Mouse (Mus musculus) spleen, embryonic (tissue): ENCODE measurements around the gene Enah.

ENCODE experiments used
- CTCF ChIA-PET: fragments of 350-600 bp; sonication (Branson Sonifier 250); formaldehyde crosslinking; loops from one replicate; lab custom pipeline; 2022; lab: Charles Lee

Gene Enah

DNA sequence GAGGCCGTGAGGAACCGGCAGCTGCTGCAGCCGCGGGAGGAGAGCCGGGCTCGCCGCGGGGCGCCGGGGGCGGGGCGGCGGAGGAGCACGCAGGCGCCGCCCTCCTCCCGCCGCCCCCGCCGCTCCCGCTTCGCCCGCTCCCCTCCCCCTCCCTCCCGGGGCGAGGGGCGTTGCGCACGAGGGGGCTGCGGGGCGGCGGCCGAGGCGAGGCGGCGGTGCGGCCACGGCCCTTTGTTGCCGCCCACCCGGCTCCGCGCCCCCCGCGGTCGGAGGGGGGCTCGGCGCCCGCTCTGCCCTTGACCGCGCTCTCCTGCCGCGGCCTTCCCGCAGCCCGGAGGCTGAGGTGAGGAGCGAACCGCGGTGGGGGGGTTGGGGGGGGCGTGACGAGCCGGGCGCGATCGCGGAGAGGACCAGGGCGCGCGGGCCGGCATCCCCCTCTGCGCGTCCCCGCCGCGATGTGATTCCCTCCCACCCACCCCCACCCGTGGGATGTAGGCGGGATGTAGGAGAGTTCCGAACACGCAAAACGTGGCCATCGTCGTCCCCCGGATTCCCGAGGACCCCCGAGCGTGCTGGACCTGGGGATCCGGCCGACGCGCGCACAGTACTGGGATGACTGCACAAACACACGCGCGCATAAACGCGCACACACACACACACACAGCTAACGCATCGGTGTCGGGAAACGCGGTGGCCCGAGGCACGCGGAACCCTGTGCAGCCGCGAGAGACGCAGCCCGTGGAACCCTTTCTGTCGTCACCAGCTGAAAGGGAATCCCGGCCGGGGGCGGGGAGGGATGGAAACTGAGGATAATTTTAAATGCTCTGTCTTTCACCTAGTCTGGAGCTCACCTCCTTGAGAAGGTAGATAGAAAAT is at the start of gene Enah:
Enah (minus strand) TSS at position 65 of the 876 bp plus-strand sequence.
- CTCF ChIA-PET, result no interaction called here

DNA sequence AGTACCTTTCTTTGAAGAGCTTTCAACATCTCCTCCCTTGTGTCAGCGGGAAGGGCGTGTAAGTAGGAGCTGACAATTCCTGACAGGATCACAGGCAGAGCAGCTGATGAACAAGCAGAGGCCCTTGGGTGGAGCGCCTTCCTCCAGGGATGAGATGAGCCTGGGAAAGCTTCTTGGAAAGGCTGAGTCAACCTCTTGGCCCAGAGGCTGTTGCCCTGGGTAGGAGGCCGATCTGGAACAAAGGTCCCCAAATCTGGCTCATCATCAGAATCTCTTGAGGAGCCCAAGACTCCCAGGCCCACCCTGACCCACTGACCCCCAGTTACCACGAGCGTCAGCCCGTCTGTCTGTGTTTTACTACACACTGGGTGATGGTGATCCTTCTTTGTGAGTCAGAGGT is 48.3 kb upstream of the Enah start:
- CTCF ChIA-PET, result no interaction called here

DNA sequence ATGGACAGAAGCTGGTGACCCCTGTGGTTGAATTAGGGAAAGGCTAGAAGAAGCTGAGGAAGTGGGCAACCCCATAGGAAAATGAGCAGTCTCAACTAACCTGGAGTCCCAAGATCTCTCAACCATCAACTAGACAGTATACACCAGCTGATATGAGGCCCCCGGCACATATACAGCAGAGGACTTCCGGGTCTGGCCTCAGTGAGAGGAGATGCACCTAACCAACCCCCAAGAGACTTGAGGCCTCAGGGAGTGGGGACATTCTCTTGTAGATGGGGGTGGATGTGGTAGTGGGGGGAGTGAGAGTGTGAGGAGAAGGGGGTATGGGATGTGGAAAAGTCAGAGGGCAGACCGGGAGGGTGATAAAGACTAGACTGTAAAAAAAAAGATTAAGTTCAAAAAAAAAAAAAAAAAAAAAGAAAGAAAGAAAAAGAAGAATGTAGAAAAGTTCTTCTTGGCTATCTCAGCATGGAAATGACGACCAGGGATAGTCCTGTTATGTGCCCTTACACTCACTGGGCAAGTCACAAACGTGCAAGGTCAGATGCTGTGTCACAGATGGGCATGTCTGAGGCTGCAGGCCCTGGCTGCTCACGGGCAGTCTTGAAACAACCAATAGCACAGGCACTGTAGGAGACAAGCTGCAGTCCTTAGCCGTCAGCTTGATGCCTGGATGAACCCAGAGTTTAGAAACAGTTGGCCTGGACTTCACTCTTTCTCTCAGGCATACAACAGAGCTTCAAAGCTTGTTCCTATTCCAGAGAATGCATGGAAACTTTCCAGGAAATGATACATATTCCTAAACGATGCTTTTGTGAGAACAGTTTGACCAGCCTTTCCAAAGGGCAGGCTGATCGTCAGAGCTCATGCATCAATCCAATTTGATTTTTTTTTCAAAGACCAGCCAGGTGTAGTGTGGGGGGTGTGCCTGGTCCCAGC is 47.0 kb upstream of the Enah start:
- CTCF ChIA-PET, result no interaction called here

DNA sequence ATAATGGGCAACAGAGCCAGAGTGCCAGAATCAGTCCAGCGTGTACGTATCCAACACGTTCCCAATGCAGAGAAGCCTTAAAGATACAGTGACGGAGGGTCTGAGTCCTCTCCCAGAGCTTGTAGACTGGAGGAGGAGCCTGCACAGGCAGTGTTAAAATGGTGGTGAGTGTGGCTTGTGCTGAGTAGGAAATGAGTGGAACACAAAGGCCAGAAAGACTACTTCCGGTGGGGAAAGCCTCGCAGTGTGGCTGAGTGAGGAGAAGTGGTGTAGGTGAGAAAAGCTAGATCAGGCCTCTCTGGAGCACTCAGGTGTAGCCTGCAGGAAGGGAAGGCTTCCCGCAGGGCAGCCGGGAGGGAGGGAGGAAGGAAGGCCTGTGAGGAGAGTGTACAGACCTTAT is 43.9 kb upstream of the Enah start:
- CTCF ChIA-PET, result no interaction called here

DNA sequence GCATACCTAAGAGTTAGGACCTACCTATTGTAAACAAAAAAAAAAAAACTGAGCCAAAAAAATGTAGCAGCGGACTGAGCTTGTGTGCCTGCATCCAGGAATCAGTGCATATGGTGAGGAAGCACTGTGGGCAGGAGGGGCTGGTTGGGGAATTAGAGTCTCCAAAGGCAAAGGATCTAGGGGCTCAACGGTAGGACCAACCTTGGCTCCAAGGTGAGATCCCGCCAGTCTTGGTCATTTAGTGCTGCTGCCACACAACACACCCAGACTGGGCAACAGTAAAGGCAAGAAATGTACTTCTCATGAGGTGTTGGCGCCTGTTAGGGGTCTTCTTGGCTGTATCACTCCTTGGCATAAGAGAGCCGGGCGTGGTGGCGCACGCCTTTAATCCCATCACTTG is 43.0 kb upstream of the Enah start:
- CTCF ChIA-PET, result no interaction called here

DNA sequence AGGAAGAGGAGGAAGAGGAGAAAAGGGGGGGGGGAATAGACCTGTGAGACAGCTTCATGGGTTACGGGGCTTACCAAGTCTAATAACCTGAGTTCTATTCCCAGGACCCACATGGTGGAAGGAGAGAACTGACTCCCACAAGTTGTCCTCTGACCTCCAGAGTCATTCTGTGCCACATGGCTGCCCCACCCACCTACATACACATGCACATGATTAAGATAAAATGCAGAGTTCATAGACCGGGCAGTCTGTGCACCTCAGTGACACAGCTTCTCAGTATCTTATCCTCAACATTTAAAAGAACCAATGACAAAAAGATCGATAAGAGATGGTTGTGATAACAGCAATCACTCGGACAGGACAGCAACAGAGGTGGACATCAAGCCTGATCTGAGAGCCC is 41.4 kb upstream of the Enah start:
- CTCF ChIA-PET, result no interaction called here

DNA sequence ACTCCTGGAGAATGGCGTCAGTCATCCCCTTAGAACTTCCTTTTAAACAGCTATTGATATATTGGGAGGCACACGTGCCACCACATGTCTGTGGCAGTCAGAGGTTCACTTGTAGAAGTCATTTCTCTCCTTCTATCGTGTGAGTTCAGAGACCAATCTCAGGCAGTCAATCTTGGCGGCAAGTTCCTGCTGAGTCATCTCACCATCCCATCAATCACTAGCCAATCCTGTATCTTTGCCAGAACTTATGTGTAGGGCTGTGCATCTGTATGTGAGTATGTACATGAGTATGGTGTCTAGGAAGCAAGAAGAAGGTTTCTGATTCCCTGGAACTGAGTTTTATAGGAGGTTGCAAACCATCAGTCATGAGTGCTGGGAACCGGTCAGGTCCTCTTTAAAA is 40.0 kb upstream of the Enah start:
- CTCF ChIA-PET, result no interaction called here

DNA sequence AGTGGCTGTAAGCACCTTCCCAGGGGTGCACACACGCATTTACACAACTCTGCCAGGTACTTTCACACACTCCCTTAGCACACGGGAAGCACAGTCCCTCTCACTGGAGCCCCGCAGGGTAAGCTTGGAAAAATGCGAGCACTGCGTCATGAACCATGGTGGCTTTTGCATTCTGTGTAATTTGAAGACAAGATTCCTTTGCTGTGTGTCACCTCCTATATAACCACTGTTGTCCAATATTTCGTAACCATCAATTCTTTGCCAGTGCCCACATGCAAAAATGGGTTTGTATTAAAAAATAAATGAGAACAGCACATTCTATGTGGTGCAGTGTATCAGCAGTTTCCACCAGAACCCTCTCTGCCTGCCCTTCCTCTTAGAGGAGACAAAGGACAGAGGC is 38.2 kb upstream of the Enah start:
- CTCF ChIA-PET, result no interaction called here

DNA sequence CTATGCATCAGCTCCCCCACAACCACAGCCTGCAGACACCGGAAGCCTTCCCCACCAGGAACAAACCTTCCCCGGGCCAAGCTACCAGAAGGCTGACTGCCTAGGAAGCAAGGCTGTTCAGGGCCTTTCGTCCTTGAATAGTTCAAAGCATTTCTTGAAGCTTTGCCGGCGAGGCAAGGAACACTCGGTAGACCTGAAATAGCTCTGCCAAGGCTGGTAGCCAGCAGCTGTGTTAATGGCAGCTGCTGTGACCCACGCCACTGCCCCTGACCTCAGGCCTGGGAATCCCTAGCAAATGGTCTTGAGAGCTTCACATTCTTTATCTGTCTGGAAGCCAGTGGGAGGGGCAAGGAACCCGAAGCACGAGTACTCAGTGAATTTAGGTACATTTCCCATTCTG is 35.3 kb upstream of the Enah start:
- CTCF ChIA-PET, result no interaction called here

DNA sequence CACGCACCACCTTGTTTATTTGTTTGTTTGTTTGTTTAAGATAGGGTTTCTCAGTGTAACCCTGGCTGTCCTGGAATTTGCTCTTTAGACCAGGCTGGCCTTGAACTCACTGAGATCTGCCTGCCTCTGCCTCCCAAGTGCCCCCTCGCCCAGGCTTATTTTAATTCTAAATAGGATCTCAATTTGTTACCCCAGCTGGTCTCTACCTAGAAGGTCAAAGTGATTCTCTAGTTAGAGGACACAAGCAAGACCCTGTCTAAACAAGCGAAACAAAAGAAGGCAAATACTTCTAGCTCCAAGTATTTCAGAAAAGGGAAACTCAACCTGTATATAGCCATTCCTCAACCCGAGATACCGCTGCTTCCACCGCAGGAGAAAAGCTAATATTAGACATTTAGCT is 34.9 kb upstream of the Enah start:
- CTCF ChIA-PET, result no interaction called here

DNA sequence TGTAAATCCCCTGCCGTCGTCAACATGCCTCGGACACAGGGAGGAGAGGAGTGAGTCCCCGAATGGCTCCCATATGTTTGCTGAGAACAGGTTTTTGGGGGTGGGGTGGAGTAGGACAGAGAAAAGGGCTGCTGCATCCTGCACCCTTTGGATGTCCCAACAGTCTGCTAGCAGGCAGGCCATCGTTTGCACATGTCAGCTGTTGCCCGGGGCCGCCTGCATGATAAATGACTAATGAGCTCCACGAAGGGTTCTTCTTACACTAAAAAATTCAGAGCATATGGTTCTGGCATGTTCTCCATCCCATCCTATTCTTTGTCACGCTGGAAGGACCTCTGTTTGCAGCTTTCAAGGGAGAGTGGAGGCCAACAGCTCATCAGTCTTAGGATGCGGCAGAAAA is 33.2 kb upstream of the Enah start:
- CTCF ChIA-PET, result no interaction called here

DNA sequence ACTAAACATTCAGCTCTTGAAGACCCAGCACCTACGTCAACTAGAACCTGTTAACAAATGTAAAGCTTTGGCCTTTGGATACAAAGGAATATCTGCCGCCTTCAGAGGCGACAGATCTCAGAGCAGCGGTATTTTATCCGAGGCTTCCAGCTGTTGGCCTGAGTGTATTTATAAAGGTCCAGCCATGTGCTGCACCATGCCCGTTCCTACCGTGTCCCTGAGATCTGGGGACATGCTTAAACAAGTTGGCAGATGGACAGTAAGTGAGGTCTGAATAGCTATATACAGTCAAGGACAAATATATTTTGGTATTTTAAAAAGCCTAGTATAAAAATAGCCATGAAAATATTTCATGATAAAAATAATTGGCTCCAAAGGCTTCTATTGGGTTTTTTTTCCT is 32.6 kb upstream of the Enah start:
- CTCF ChIA-PET, result no interaction called here

DNA sequence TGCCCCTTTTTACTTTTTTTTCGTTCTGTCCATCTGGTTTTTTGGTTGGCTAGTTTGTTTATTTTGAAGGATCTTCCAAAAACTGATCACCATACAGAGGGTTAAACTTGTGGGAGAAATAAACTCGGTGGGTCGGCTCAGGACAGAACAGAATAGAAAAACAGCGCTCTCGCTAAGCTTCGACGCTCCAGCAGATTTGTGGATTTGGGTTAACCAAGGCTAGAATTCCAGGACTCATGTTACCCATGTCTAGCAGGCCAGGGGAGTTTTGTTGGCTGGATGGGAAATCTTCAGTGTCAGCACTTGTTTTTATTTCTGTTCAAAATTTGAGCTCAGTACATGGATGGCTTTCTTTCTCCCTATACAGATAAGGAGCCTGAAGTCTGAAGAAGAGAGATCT is 30.0 kb upstream of the Enah start:
- CTCF ChIA-PET, result no interaction called here

DNA sequence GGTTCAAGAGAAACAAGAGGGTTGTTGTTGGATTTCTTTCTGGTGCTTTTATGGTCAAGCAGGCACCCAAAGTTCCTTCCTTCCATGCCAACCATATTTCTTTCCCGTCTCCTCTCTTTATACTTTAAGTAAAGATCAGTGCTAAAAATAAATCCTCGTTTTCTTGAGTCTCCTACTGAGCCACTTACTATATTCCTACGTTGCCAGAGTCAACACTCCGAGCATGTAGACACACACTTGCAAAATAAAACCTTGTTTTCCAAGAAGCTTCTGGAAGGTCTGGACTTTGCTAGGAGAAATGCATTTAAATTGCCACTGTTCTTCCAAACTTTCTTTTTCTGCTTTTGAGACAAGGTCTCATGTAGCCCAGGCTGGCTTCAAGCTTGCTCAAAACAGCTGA is 28.3 kb upstream of the Enah start:
- CTCF ChIA-PET, result no interaction called here

DNA sequence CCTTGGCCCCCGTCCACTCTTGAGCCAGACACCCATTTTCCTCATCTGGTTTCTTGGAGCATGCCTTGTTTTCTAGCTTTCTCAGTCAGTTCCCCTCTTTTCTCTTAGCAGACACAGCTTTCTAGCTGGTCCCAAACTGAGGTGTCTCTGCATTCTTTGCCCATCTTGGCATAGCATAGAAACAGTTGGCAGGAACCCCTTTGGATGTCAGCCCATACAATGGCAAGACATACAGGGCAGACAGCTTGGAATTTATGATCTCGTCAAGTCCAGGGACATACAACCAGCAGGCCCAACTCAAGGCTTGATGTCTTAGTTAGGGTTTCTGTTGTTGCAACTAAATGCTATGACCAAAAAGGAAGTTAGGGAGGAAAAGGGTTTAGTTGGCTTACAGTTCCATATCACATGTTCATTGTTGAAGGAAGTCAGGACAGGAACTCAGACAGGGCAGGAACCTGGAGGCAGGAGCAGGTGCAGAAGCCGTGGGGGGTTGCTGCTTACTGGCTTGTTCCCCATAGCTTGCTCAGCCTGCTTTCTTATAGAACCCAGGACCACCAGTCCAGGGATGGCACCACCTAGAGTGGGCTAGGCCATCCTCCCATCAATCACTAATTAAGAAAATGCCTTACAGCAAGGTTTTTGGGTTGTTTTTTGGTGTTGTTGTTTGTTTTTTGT is 27.4 kb upstream of the Enah start:
- CTCF ChIA-PET, result no interaction called here

DNA sequence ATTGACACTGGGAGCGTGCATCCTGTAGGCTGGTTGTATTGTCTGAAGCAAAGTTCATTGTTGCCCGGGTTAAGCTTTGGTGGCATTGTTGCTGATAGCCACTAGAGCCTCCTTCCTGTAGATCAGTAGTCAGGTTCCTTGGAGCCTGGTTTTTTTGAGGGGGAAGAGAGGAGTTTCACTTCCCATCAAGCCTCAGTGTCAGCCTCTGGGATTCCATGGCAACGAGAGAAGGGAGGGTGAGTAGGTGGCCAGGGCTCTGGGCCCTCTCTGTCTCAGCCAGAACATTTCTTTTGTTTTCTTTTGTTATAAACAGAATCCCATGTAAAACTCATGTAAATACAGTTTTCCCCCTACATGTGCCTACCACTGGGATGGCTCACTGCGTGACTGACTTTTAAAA is 25.4 kb upstream of the Enah start:
- CTCF ChIA-PET, result no interaction called here

DNA sequence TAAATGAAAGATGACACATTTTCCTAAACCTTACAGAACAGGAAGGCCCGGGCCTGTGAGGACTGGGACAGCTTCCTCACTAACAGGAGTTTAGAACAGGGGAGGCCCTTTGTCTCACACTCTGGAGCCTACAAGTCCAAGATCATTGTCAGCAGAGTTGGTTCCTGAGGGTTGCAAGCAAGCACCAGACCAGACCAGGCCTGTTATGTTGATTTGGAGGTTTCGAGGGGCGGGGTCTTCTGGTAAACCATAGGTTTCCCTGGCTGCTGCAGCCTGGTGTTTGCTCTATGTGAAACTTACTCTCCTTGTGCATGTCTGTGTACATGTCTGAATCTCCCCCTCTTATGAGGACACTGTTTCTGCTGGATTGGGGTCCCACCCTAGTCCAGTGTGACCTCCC is 20.7 kb upstream of the Enah start:
- CTCF ChIA-PET, result no interaction called here

DNA sequence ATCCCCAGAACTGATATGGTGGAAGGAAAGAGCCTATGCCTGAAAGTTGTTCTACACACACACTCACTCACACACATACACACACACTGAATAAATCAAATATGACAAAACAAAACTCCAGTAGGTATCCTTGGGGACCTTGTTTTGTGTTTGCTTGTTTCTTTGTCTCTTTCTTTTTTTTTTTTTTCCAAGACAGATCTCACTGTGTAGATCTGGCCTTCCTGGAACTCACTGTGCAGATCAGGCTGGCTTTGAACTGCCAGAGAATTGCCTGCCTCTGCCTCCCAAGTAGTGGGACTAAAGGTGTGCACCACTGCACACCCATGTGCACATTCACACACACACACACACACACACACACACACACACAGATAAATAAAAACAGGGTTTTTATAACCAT is 12.0 kb upstream of the Enah start:
- CTCF ChIA-PET, result no interaction called here

DNA sequence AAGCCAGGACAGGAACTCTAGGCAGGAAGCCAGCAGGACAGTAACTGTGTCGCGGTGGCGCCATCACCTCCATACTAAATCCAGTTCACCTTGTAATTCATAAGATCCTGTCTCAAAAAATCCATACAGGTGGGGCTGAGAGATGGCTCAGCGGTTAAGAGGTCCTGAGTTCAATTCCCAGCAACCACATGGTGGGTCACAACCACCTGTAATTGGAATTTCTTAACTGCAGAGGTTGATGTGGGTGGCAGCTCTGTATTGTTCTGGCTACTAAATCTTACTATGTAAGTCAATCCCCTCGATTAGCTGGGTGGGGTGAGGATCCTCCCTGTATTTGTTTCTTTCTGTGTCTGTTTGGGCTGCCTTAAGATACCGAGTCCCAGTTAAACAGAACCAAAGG is 11.3 kb upstream of the Enah start:
- CTCF ChIA-PET, result no interaction called here

DNA sequence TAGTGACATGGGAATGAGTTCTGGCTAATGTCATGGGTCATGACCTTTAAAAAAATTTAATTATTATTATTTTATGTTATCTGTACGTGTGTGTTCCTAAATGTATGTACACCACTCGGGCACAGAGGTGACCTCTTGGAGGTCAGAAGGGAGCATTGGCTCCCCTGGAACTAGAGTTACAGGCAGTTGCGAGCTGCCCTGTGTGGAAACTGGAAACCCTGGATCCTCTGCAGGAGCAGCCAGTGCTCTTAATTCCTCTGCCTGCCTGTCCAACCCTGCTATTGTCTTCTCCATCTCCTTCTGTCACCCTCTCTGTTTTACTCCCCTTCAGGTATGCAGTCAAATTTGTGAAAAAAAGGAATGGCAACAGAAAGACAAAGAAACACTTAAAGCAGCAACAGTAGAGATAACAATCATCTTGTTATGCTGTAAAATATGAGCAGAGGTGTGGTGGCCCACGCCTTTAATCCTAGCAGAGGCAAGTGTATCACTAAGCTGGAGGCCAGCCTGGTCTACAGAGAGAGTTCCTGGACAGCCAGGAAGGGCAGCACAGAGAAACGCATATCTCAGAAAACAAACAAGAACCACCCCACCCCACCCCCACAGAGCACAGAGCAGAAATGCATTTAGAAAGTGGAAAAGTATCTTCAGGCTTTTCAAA is 10.3 kb upstream of the Enah start:
- CTCF ChIA-PET, result no interaction called here

DNA sequence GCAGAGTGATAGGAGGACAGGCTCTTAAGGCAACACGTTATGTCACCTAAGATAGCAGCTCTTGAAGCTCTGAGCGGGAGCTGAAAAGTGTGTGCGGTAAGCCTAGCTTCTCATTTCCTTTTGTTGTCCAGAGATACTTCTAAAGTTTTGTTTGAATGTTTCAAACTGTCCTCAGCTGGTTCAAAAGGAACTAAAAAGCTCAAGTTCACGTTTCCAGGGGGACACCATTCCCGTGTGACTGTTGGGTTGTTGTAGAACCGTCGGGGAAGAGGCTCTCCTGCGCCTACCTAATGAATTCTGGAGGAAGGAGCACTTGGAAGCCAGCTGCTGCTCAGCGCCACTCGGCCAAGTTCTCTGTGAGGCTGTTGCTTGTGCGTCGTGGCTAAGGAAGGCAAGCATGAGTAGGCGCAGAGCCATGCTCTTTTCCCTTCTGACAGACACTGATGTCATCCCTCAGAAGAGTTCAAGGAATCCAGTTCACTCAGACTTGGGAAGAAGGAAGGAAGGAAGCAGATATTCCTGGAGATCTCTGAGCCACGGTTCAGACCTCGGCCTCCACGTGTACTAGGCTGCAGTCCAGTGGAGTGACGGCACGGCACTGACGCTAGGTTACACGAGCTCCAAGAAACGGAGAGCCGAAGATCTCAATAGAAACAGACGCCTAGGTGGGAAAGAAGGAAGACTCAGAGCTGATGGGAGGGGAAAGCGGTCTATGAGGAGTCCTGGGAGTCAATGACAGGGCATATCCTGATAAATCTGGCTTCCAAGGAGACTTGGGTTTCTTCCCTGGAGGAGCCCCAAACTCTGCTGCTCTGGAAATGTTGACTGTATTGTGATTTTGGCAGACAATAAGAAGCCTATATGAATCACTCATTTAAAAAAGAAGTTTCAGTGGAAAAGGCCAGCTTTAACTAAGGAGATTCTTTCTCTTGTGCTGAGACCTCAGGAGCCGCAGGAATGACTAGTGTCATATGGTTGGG is 8.7 kb upstream of the Enah start:
- CTCF ChIA-PET, result no interaction called here
